Mouse (Mus musculus): ENCODE results near the gene Lpcat1. TPM values are rescaled to one million over a fixed set of nuclear protein-coding genes. Genes with fewer than 3 reads are reported as not detected.

The Lpcat1 gene
- polyA plus RNA-seq, 1 experiment from 2014 or later, result 73.8 TPM

- Histone ChIP-seq H3K4me1 (replicated peaks) (peaks cover 64% of the 10 kb centered on the region), H3K27ac (replicated peaks) (peak overlapping the region; percentile 77), H3K9me3 (replicated peaks) (no peaks in the 10 kb centered on the region), H3K27me3 (peaks cover 4% of the 10 kb centered on the region; the same call in 1 of the 2 replicates), H3K4me2 (peak overlapping the region; percentile 46), H3K9ac (peak overlapping the region; percentile 54), H3K4me3 (replicated peaks) (no peak overlapping the region), H3K36me3 (replicated peaks) (no peaks in the 10 kb centered on the region)
- peak; percentile 83 for ATAC-seq (ENCODE audit: insufficient read depth)
- WGBS (ENCODE audit: insufficient replicate concordance), result 50% methylated on average over 15 of the region's 15 CpGs
Measured at GRCm38 (mm10) chr13:73433681-73434535, 33.1 kb upstream of the Lpcat1 start.

DNA sequence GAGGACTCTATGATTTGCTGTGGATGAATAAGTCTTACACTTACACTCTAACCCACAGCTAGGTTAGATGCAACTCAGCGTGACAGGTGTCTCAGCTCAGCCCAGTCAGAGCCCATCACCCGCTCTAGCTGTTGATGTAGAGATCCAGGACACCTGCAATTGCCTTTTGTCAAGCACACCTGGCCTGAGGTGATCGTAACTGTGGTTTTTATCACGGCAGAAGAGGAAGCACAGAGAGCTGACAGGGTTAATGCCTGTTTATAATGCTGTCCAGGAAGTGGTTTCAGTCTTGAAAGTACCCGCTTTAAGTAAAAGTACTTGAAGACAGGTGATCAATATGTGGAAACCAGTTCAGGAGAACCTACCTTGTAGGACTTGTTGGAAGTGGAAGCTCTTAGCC, 32.3 kb upstream of the Lpcat1 start:
- peak overlapping the region; percentile 77 for H3K27ac ChIP-seq (replicated peaks)
- no peaks in the 10 kb centered on the region for H3K36me3 ChIP-seq (replicated peaks)
- peak overlapping the region; percentile 27; the same call in 1 of the 2 replicates for H3K9ac ChIP-seq
- H3K4me1 ChIP-seq (replicated peaks), result peaks cover 66% of the 10 kb centered on the region
- H3K9me3 ChIP-seq (replicated peaks), result no peaks in the 10 kb centered on the region
- H3K4me2 ChIP-seq, result no peak overlapping the region
- WGBS (ENCODE audit: insufficient replicate concordance), result 53% methylated on average over 5 of the region's 5 CpGs
- peaks cover under 1% of the 10 kb centered on the region; the same call in 1 of the 2 replicates for H3K27me3 ChIP-seq
- no peak overlapping the region for H3K4me3 ChIP-seq (replicated peaks)
- no peak for ATAC-seq (ENCODE audit: insufficient read depth)

GRCm38 (mm10) chr13:73435662-73436061, 31.3 kb upstream of the Lpcat1 start:
- no peaks in the 10 kb centered on the region for H3K9me3 ChIP-seq (replicated peaks)
- no peaks in the 10 kb centered on the region for H3K27me3 ChIP-seq
- H3K4me3 ChIP-seq (replicated peaks), result no peak overlapping the region
- H3K9ac ChIP-seq, result peak overlapping the region; percentile 12; the same call in 1 of the 2 replicates
- peaks cover 76% of the 10 kb centered on the region for H3K4me1 ChIP-seq (replicated peaks)
- H3K4me2 ChIP-seq, result no peak overlapping the region
- peak overlapping the region; percentile 77 for H3K27ac ChIP-seq (replicated peaks)
- 54% methylated on average over 7 of the region's 7 CpGs for WGBS (ENCODE audit: insufficient replicate concordance)
- H3K36me3 ChIP-seq (replicated peaks), result no peaks in the 10 kb centered on the region
- ATAC-seq (ENCODE audit: insufficient read depth), result 0 out of 2 replicates have a peak, but pooled peaks have one; percentile 26

- ATAC-seq (ENCODE audit: insufficient read depth), result no peak
- Histone ChIP-seq H3K9ac (no peak overlapping the region), H3K27ac (replicated peaks) (peak overlapping the region; percentile 53; the same call in 1 of the 2 replicates), H3K4me2 (no peak overlapping the region), H3K36me3 (replicated peaks) (no peaks in the 10 kb centered on the region), H3K9me3 (replicated peaks) (no peaks in the 10 kb centered on the region), H3K4me3 (replicated peaks) (no peak overlapping the region), H3K4me1 (replicated peaks) (peaks cover 82% of the 10 kb centered on the region), H3K27me3 (no peaks in the 10 kb centered on the region)
- WGBS (ENCODE audit: insufficient replicate concordance), result 83% methylated on average over 9 of the region's 9 CpGs
Measured at GRCm38 (mm10) chr13:73439057-73439456, 27.9 kb upstream of the Lpcat1 start.

DNA sequence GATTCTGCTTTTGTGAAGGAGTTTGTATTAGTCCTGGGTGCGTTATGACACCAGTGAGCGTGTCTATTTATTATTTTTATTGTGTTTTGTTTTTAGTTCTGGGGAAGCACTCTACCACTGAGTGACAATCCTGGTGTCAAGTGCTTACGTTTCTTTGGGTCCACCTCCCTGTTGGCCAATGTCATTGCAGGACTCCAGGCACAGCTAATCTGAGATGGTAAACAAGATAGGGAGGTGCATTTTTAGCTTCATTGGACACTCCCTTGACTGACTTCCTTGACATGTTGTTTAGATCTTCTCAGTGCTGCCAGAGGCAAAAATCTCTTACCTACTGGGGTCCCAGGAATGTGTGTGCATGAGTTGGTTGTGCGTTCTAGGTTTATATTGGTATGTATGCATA, 26.0 kb upstream of the Lpcat1 start:
- H3K4me1 ChIP-seq (replicated peaks), result peaks cover 82% of the 10 kb centered on the region

DNA sequence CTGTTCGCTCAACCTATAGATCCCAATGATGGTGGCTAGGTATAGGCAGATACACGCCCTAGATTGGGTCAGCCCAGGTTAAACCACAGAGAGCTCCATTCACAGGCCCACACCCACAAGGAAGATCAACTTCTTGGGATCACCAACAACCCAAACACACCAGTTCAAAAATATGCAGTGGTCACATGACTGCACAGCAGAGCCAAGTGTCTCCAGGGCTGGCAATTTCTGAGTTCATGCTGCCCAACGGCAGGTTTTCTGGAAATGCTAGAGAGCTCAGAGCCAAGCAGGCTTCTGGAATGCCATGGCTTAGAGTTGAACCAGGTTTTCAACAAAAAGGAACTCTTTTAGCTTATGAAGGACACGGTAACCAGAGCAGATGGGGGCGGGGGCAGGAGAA, 25.3 kb upstream of the Lpcat1 start:
- Histone ChIP-seq H3K4me1 (replicated peaks) (peaks cover 82% of the 10 kb centered on the region), H3K4me3 (replicated peaks) (no peak overlapping the region), H3K4me2 (no peak overlapping the region; the same call in 1 of the 2 replicates), H3K36me3 (replicated peaks) (no peaks in the 10 kb centered on the region), H3K27me3 (no peaks in the 10 kb centered on the region), H3K9ac (0 out of 2 replicates have a peak overlapping the region, but pooled peaks have one; percentile 4), H3K27ac (replicated peaks) (peak overlapping the region; percentile 99), H3K9me3 (replicated peaks) (no peaks in the 10 kb centered on the region)
- 80% methylated on average over 5 of the region's 5 CpGs for WGBS (ENCODE audit: insufficient replicate concordance)
- ATAC-seq (ENCODE audit: insufficient read depth), result no peak

More for the DNA sequence above, 26.0 kb upstream of the Lpcat1 start:
- no peak for ATAC-seq (ENCODE audit: insufficient read depth)
- Histone ChIP-seq H3K4me3 (replicated peaks) (no peak overlapping the region), H3K9me3 (replicated peaks) (no peaks in the 10 kb centered on the region), H3K27ac (replicated peaks) (peak overlapping the region; percentile 99), H3K27me3 (no peaks in the 10 kb centered on the region), H3K9ac (no peak overlapping the region), H3K36me3 (replicated peaks) (no peaks in the 10 kb centered on the region), H3K4me2 (no peak overlapping the region)
- 77% methylated on average over 4 of the region's 4 CpGs for WGBS (ENCODE audit: insufficient replicate concordance)

DNA sequence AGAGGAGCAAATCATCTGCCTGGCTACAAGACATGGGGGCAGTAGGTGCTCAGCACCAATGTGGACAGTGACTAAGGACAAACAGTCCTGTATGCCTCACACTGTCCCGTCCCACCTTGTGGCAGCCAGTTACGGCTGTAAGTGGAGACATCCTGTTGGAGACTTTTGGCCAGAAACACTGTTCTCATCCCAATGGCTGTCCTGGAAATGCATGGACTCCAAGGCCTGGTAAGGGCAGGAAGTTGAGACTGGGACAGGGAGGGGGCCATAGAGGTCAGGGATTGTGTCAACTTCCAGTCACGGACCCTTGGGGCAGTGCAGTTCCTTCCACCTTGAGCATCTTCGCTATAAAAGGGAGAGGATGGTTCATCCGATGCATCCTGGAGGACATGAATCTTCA, 24.6 kb upstream of the Lpcat1 start:
- Histone ChIP-seq H3K36me3 (replicated peaks) (no peaks in the 10 kb centered on the region), H3K4me1 (replicated peaks) (peaks cover 82% of the 10 kb centered on the region), H3K9me3 (replicated peaks) (no peaks in the 10 kb centered on the region), H3K9ac (peak overlapping the region; percentile 33; the same call in 1 of the 2 replicates), H3K27me3 (no peaks in the 10 kb centered on the region), H3K4me2 (no peak overlapping the region), H3K27ac (replicated peaks) (peak overlapping the region; percentile 99), H3K4me3 (replicated peaks) (no peak overlapping the region)
- ATAC-seq (ENCODE audit: insufficient read depth), result no peak
- WGBS (ENCODE audit: insufficient replicate concordance), result 83% methylated on average over 5 of the region's 5 CpGs

GRCm38 (mm10) chr13:73443093-73443821, 23.7 kb upstream of the Lpcat1 start:
- Histone ChIP-seq H3K4me3 (replicated peaks) (peak overlapping the region; percentile 25), H3K27me3 (no peaks in the 10 kb centered on the region), H3K9ac (peak overlapping the region; percentile 57; the same call in 1 of the 2 replicates), H3K27ac (replicated peaks) (peak overlapping the region; percentile 99), H3K36me3 (replicated peaks) (no peaks in the 10 kb centered on the region), H3K9me3 (replicated peaks) (no peaks in the 10 kb centered on the region), H3K4me2 (peak overlapping the region; percentile 63), H3K4me1 (replicated peaks) (peaks cover 89% of the 10 kb centered on the region)
- WGBS (ENCODE audit: insufficient replicate concordance), result 50% methylated on average over 4 of the region's 4 CpGs
- peak; percentile 92 for ATAC-seq (ENCODE audit: insufficient read depth)

GRCm38 (mm10) chr13:73445087-73445486, 21.9 kb upstream of the Lpcat1 start:
- Histone ChIP-seq H3K27ac (replicated peaks) (peak overlapping the region; percentile 99), H3K9ac (peak overlapping the region; percentile 47), H3K4me1 (replicated peaks) (peaks cover 89% of the 10 kb centered on the region), H3K4me2 (peak overlapping the region; percentile 64), H3K36me3 (replicated peaks) (no peaks in the 10 kb centered on the region), H3K4me3 (replicated peaks) (no peak overlapping the region), H3K9me3 (replicated peaks) (no peaks in the 10 kb centered on the region), H3K27me3 (no peaks in the 10 kb centered on the region)
- ATAC-seq (ENCODE audit: insufficient read depth), result no peak
- WGBS (ENCODE audit: insufficient replicate concordance), result 71% methylated on average over 2 of the region's 2 CpGs

DNA sequence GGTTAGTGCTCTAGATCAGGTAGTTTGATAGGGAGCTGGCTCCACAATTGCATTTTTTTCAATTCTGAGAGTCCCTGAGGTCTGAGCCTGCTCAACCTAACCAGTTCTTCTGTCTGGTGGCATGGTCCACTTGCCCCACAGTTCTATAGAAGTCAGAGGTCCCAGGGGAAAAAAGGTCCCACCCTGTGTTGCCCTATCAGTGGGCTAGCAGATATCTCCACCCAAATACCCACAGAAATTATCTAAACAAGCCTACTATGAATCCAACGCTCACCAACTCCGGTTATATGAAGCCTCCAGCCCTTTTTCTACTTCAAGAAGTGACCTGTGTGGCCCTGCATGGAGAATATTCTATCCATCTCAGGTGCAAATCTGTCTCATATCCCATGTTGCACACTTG, 20.9 kb upstream of the Lpcat1 start:
- 18% methylated on average over 2 of the region's 2 CpGs for WGBS (ENCODE audit: insufficient replicate concordance)
- H3K9ac ChIP-seq, result peak overlapping the region; percentile 47
- no peaks in the 10 kb centered on the region for H3K36me3 ChIP-seq (replicated peaks)
- peak overlapping the region; percentile 64 for H3K4me2 ChIP-seq
- ATAC-seq (ENCODE audit: insufficient read depth), result peak; percentile 77
- no peaks in the 10 kb centered on the region for H3K27me3 ChIP-seq
- H3K27ac ChIP-seq (replicated peaks), result peak overlapping the region; percentile 99
- H3K4me1 ChIP-seq (replicated peaks), result peaks cover 86% of the 10 kb centered on the region
- no peaks in the 10 kb centered on the region for H3K9me3 ChIP-seq (replicated peaks)
- H3K4me3 ChIP-seq (replicated peaks), result peak overlapping the region; percentile 15

- Histone ChIP-seq H3K36me3 (replicated peaks) (no peaks in the 10 kb centered on the region), H3K4me2 (peak overlapping the region; percentile 64), H3K9me3 (replicated peaks) (no peaks in the 10 kb centered on the region), H3K27me3 (no peaks in the 10 kb centered on the region), H3K9ac (peak overlapping the region; percentile 47), H3K4me1 (replicated peaks) (peaks cover 82% of the 10 kb centered on the region), H3K27ac (replicated peaks) (peak overlapping the region; percentile 99), H3K4me3 (replicated peaks) (peak overlapping the region; percentile 15)
- ATAC-seq (ENCODE audit: insufficient read depth), result no peak
- WGBS (ENCODE audit: insufficient replicate concordance), result 58% methylated on average over 4 of the region's 4 CpGs
Measured at GRCm38 (mm10) chr13:73446494-73446893, 20.5 kb upstream of the Lpcat1 start.
